Mouse (Mus musculus) stomach, embryonic 15.5 days (tissue): ENCODE measurements around the gene Sox10. TPM values are rescaled to one million over a fixed set of nuclear protein-coding genes. Genes with fewer than 3 reads are reported as not detected.
A peak's percentile ranks its signal among the peaks of the same experiment; 100 is the strongest.

ENCODE experiments used
- ATAC-seq: fragments of 200-750 bp; cut with Nextera tagmentation; 2 replicates; pipeline ENCODE4 v1.8.0; 2017; ENCODE audit warnings: low read depth, moderate number of reproducible peaks, moderate TSS enrichment; ENCODE audit not compliant: insufficient read depth, low FRiP score
- H3K27ac ChIP-seq: fragments of 300-500 bp; sonication (generic); 2 replicates; pipeline ENCODE4 v1.5.1; 2015; ENCODE audit warnings: mild to moderate bottlenecking, inconsistent platforms
- H3K27me3 ChIP-seq: fragments of 300-500 bp; sonication (generic); replicated peaks from 2 replicates; pipeline ENCODE4 v1.6.1; 2015; ENCODE audit warnings: inconsistent platforms
- H3K36me3 ChIP-seq: fragments of 300-500 bp; sonication (generic); 2 replicates; pipeline ENCODE4 v1.6.1; 2015; ENCODE audit warnings: inconsistent platforms
- H3K4me1 ChIP-seq: fragments of 300-500 bp; sonication (generic); 2 replicates; pipeline ENCODE4 v1.6.1; 2015; ENCODE audit warnings: inconsistent platforms
- H3K4me2 ChIP-seq: fragments of 300-500 bp; sonication (generic); 2 replicates; pipeline ENCODE4 v1.6.1; 2015; ENCODE audit warnings: mild to moderate bottlenecking, inconsistent platforms
- H3K4me3 ChIP-seq: fragments of 300-500 bp; sonication (generic); replicated peaks from 2 replicates; pipeline ENCODE4 v1.5.1; 2015; ENCODE audit warnings: inconsistent platforms
- H3K9ac ChIP-seq: fragments of 300-500 bp; sonication (generic); 2 replicates; pipeline ENCODE4 v1.6.1; 2015; ENCODE audit warnings: inconsistent platforms
- H3K9me3 ChIP-seq: fragments of 300-500 bp; sonication (generic); 2 replicates; pipeline ENCODE4 v1.6.1; 2016; ENCODE audit warnings: inconsistent platforms
- WGBS: fragments of 180-500 bp; shearing (Covaris S2); methylation state at CpG from one replicate; pipeline ENCODE4 v1.1.7; 2015; 5-methylcytosine and 5-hydroxymethylcytosine counted together
- polyA plus RNA-seq: library from polyadenylated mRNA; unstranded; fragments of >200 nt; fragmentation: Nextera tagmentation; extraction: Ambion mirVana; gene quantifications from 2 replicates; pipeline ENCODE4 v1.2.1, GENCODE M21; 2015

Sox10 gene
- polyA plus RNA-seq, 1 experiment from 2014 or later = 9.7 TPM

DNA sequence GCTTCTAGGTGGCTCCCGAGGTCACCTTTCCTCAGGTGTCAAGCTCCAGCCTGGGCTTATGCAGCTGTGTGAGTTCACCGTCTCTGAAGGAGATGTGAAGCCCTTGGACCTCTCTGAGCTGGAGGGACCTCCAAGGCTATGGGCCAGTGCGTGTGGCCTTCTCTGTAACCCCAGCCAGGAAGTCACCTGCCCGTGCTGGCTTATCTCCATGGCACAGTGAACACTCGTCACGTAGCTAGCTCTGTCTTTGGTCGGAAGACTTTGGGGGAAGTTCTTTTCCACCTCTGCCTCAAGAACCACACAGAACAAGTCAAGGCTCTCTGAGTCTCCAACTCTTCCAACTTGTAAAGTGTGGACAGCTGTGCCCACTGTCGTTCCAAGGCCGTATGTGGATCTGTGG, 29.0 kb upstream of the Sox10 start:
- H3K27ac ChIP-seq = peak overlapping the region; percentile 81
- H3K9me3 ChIP-seq = no peaks in the 10 kb centered on the region
- H3K4me2 ChIP-seq = no peak overlapping the region
- H3K27me3 ChIP-seq = no peaks in the 10 kb centered on the region
- H3K4me3 ChIP-seq = no peak overlapping the region
- ATAC-seq = no peak
- 0 out of 2 replicates have a peak, but pooled peaks cover 12% of the 10 kb centered on the region for H3K4me1 ChIP-seq
- WGBS = 67% methylated on average over 9 of the region's 9 CpGs
- H3K9ac ChIP-seq = no peak overlapping the region
- H3K36me3 ChIP-seq = no peaks in the 10 kb centered on the region

- H3K27ac ChIP-seq = peak overlapping the region; percentile 81
- H3K9me3 ChIP-seq = no peaks in the 10 kb centered on the region
- H3K4me1 ChIP-seq = 0 out of 2 replicates have a peak, but pooled peaks cover 12% of the 10 kb centered on the region
- no peaks in the 10 kb centered on the region for H3K27me3 ChIP-seq
- H3K4me2 ChIP-seq = 0 out of 2 replicates have a peak overlapping the region, but pooled peaks have one; percentile 21
- no peak overlapping the region for H3K4me3 ChIP-seq
- WGBS = 43% methylated on average over 27 of the region's 27 CpGs
- peak; percentile 59 for ATAC-seq
- no peaks in the 10 kb centered on the region for H3K36me3 ChIP-seq
- no peak overlapping the region for H3K9ac ChIP-seq
Measured at GRCm38 (mm10) chr15:79192885-79193845, 28.1 kb upstream of the Sox10 start.

- Histone ChIP-seq H3K27me3 (no peaks in the 10 kb centered on the region), H3K4me2 (no peak overlapping the region), H3K4me1 (0 out of 2 replicates have a peak, but pooled peaks cover 12% of the 10 kb centered on the region), H3K9ac (no peak overlapping the region), H3K27ac (peak overlapping the region; percentile 63; the same call in 1 of the 2 replicates), H3K9me3 (no peaks in the 10 kb centered on the region), H3K36me3 (no peaks in the 10 kb centered on the region), H3K4me3 (no peak overlapping the region)
- no peak for ATAC-seq
- 87% methylated on average over 6 of the region's 6 CpGs for WGBS
Measured at GRCm38 (mm10) chr15:79192450-79192849, 27.4 kb upstream of the Sox10 start.

DNA sequence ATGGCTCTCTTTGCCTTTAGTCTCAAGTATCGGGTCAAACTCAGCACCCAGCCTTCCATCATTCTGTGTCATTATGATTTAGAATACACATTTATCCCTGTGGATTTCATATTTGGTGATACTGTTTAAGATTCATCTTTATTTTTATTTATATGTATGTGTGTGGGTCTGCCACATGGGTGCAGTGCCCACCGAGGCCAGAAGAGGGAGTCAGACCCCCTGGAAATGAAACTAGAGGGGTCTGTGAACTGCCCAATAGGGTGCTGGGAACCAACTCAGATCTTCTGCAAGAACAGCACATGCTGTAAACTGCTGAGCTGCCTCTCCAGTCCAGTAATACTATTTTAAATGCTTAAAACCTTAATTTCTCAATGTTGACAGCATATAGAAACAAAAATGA, 26.4 kb upstream of the Sox10 start:
- Histone ChIP-seq H3K27ac (no peak overlapping the region), H3K4me3 (no peak overlapping the region), H3K9me3 (no peaks in the 10 kb centered on the region), H3K9ac (no peak overlapping the region), H3K4me1 (0 out of 2 replicates have a peak, but pooled peaks cover 12% of the 10 kb centered on the region), H3K4me2 (no peak overlapping the region), H3K27me3 (no peaks in the 10 kb centered on the region), H3K36me3 (no peaks in the 10 kb centered on the region)
- no peak for ATAC-seq
- WGBS = 91% methylated on average over 2 of the region's 2 CpGs

DNA sequence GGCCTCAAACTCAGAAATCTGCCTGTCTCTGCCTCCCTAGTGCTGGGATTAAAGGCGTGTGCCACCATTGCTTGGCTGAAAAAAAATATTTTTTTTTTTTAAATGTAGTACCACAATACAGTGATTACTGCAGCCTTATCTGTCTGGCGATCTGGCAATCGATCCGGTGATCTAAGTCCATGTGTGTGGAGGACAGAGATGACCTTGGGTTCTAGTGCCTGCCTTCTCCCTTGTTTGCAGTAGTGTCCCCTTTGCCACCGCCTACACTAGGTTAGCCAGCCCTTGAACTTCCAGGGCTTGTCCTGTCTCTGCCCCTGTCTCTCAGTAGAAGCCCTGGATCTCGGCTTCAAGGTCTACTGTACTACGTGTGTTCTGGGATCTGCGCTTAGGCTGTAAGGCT, 22.8 kb upstream of the Sox10 start:
- ATAC-seq = no peak
- Histone ChIP-seq H3K27me3 (no peaks in the 10 kb centered on the region), H3K9ac (no peak overlapping the region), H3K4me1 (0 out of 2 replicates have a peak, but pooled peaks cover 4% of the 10 kb centered on the region), H3K27ac (no peak overlapping the region), H3K9me3 (no peaks in the 10 kb centered on the region), H3K4me2 (no peak overlapping the region), H3K36me3 (no peaks in the 10 kb centered on the region), H3K4me3 (no peak overlapping the region)
- WGBS = 87% methylated on average over 8 of the region's 8 CpGs

- Histone ChIP-seq H3K9ac (no peak overlapping the region), H3K4me2 (no peak overlapping the region), H3K27ac (no peak overlapping the region), H3K4me3 (no peak overlapping the region), H3K36me3 (no peaks in the 10 kb centered on the region), H3K27me3 (no peaks in the 10 kb centered on the region), H3K9me3 (no peaks in the 10 kb centered on the region), H3K4me1 (no peaks in the 10 kb centered on the region)
- no peak for ATAC-seq
- 50% methylated on average over 10 of the region's 10 CpGs for WGBS
Measured at GRCm38 (mm10) chr15:79185213-79185612, 20.2 kb upstream of the Sox10 start.

GRCm38 (mm10) chr15:79176905-79177304, 11.9 kb upstream of the Sox10 start:
- no peaks in the 10 kb centered on the region for H3K36me3 ChIP-seq
- no peak overlapping the region for H3K4me2 ChIP-seq
- no peak overlapping the region for H3K27ac ChIP-seq
- WGBS = 63% methylated on average over 6 of the region's 6 CpGs
- no peak for ATAC-seq
- no peak overlapping the region for H3K4me3 ChIP-seq
- no peak overlapping the region for H3K9ac ChIP-seq
- no peaks in the 10 kb centered on the region for H3K27me3 ChIP-seq
- no peaks in the 10 kb centered on the region for H3K9me3 ChIP-seq
- H3K4me1 ChIP-seq = no peaks in the 10 kb centered on the region

DNA sequence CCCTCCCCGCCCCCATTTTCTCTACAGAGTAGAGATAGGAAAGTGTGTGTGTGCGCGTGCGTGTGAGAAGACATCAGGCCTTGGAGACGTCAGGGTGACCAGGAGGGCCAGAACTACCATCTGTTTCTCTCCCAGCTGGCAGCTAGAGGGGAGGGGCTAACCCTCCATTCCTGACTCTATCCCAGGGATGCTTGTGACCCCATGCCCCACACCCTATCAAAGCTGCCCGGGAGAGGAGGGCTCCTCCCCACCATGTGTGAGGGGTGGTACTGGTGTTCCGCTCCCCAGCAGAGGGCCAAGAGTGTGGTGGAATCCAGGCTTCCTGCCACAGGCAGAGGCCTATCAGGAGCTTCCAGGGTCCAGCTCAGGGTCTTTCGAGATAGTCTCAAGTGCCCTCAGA, 1.7 kb upstream of the Sox10 start:
- Histone ChIP-seq H3K9ac (no peak overlapping the region), H3K4me3 (no peak overlapping the region), H3K36me3 (no peaks in the 10 kb centered on the region), H3K27ac (no peak overlapping the region), H3K4me2 (no peak overlapping the region), H3K4me1 (peaks cover 7% of the 10 kb centered on the region; the same call in 1 of the 2 replicates), H3K9me3 (no peaks in the 10 kb centered on the region), H3K27me3 (peaks cover 46% of the 10 kb centered on the region)
- WGBS = 41% methylated on average over 8 of the region's 8 CpGs
- no peak for ATAC-seq

GRCm38 (mm10) chr15:79164251-79164650, 789 bp downstream of the Sox10 start:
- ATAC-seq = peak; percentile 20; the same call in 1 of the 2 replicates
- no peaks in the 10 kb centered on the region for H3K36me3 ChIP-seq
- H3K27ac ChIP-seq = no peak overlapping the region
- no peak overlapping the region for H3K4me2 ChIP-seq
- H3K9me3 ChIP-seq = no peaks in the 10 kb centered on the region
- peaks cover 7% of the 10 kb centered on the region; the same call in 1 of the 2 replicates for H3K4me1 ChIP-seq
- peaks cover 60% of the 10 kb centered on the region for H3K27me3 ChIP-seq
- peak overlapping the region; percentile 29; the same call in 1 of the 2 replicates for H3K4me3 ChIP-seq
- no peak overlapping the region for H3K9ac ChIP-seq
- 6% methylated on average over 15 of the region's 15 CpGs for WGBS

- H3K27me3 ChIP-seq = peaks cover 66% of the 10 kb centered on the region
- no peak overlapping the region for H3K27ac ChIP-seq
- H3K9me3 ChIP-seq = no peaks in the 10 kb centered on the region
- no peaks in the 10 kb centered on the region for H3K36me3 ChIP-seq
- WGBS = 37% methylated on average over 14 of the region's 14 CpGs
- H3K9ac ChIP-seq = no peak overlapping the region
- H3K4me1 ChIP-seq = peaks cover 7% of the 10 kb centered on the region; the same call in 1 of the 2 replicates
- H3K4me2 ChIP-seq = 0 out of 2 replicates have a peak overlapping the region, but pooled peaks have one; percentile 42
- H3K4me3 ChIP-seq = peak overlapping the region; percentile 29; the same call in 1 of the 2 replicates
- no peak for ATAC-seq
Measured at GRCm38 (mm10) chr15:79162822-79163221, 2.2 kb downstream of the Sox10 start.

- Histone ChIP-seq H3K4me3 (0 out of 2 replicates have a peak overlapping the region, but pooled peaks have one; percentile 29), H3K9ac (no peak overlapping the region), H3K4me1 (peaks cover 7% of the 10 kb centered on the region; the same call in 1 of the 2 replicates), H3K4me2 (no peak overlapping the region), H3K27ac (no peak overlapping the region), H3K9me3 (no peaks in the 10 kb centered on the region), H3K36me3 (no peaks in the 10 kb centered on the region), H3K27me3 (peaks cover 66% of the 10 kb centered on the region)
- 62% methylated on average over 7 of the region's 7 CpGs for WGBS
- no peak for ATAC-seq
Measured at GRCm38 (mm10) chr15:79162301-79162700, 2.7 kb downstream of the Sox10 start.

- Histone ChIP-seq H3K9ac (no peak overlapping the region), H3K27ac (no peak overlapping the region), H3K4me2 (no peak overlapping the region), H3K4me1 (0 out of 2 replicates have a peak, but pooled peaks cover 2% of the 10 kb centered on the region), H3K4me3 (no peak overlapping the region), H3K27me3 (0 out of 2 replicates have a peak, but pooled peaks cover 14% of the 10 kb centered on the region), H3K36me3 (peaks cover 5% of the 10 kb centered on the region; the same call in 1 of the 2 replicates), H3K9me3 (no peaks in the 10 kb centered on the region)
- 0 out of 2 replicates have a peak, but pooled peaks have one; percentile 19 for ATAC-seq
- WGBS = 39% methylated on average over 3 of the region's 3 CpGs
Measured at GRCm38 (mm10) chr15:79155572-79155971, 9.5 kb downstream of the Sox10 start.
